Mouse (Mus musculus) heart, postnatal 25 days (tissue): ENCODE results near the gene Tspan9. TPM values are rescaled to one million over a fixed set of nuclear protein-coding genes. Genes with fewer than 3 reads are reported as not detected.
A peak's percentile ranks its signal among the peaks of the same experiment; 100 is the strongest.

Experiments
- DNase-seq: peaks from one replicate; pipeline ENCODE4 v3.0.0; 2022; ENCODE audit warnings: low spot score
- intact Hi-C: fragments of 180-260 bp; cut with DNase I; formaldehyde crosslinking; loops from one replicate; pipeline ENCODE4 v1.15.1; 2025
- total RNA-seq, 2 experiments: library from RNA; stranded (reverse); gene quantifications; 2 replicates each; pipeline ENCODE4 v1.2.3; 2021

Gene Tspan9
- total RNA-seq, 2 experiments from 2014 or later = 129 to 132 TPM

DNA sequence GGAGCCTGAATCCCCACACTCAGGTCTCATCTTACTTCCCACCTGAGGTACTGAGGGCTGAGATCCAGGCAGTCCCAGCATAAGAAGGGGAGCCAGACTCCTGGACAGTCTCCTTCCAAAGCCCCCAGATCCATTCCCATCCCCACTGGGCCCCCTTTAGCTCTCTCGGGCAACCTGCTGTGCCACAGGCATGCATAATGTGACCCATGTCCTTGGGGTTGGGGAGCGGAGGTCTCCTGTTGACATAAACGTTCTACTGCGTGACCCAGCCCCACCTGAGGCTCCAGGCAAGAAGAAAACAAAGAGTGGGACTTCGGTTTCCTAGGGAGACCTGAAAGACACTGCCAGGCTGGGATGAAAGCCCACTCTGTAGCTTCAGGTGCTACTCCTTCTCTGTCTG lies 172.5 kb downstream of the Tspan9 start:
- DNase-seq = no peak
- intact Hi-C loops = loop anchor here (1.0 to 5.0 kb wide), 4 partner anchors 62 to 196 kb away; no protein-coding TSS in a partner anchor

DNA sequence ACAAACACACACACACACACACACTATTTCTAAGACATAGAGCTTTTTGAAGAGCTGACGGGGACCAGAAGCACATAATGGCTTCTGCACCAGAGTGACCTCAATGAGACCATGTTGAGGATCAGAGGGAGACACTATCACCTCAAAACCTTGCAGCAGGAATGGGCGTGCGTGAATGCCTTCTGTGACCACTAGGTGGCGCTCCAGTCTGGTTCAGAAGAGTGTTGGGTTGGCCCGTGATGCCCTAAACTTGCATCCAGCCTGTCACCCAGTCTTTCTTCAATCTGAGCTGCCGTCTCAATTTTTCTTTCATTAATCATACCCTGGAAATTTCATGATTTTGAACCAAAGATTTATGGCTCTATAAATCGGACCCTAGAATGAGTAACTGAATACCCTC lies 173.3 kb downstream of the Tspan9 start:
- intact Hi-C loops = loop anchor here (1.0 to 5.0 kb wide), 4 partner anchors 63 to 197 kb away; no protein-coding TSS in a partner anchor
- peak; percentile 41 for DNase-seq

DNA sequence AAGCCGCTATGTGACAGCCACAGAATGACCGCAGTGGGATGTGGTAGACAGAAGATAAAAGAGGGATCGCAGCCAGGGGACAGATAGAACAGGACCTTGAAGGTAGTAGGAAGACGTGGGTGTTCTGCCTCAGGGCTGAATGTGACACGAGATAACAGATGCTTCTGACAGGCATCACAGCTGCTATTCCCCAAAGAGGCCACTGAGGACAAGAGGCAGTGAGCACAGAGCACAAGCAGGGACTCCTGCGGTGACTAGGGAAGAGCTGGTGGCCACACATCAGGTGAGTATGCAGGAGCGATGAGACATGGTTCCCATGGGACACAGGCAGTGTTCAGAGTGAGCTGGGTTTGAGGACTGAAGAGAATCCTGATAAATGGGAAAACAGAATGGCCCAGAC lies 173.7 kb downstream of the Tspan9 start:
- intact Hi-C loops = loop anchor here (1.0 to 5.0 kb wide), 4 partner anchors 63 to 198 kb away; no protein-coding TSS in a partner anchor
- DNase-seq = no peak

- intact Hi-C loops = no loop called here
- DNase-seq = no peak
These were observed 177.9 kb downstream of the Tspan9 start for GRCm38 (mm10) chr6:127965497-127965896.

GRCm38 (mm10) chr6:127960203-127960602 lies 183.2 kb downstream of the Tspan9 start:
- intact Hi-C loops = no loop called here
- DNase-seq = no peak

DNA sequence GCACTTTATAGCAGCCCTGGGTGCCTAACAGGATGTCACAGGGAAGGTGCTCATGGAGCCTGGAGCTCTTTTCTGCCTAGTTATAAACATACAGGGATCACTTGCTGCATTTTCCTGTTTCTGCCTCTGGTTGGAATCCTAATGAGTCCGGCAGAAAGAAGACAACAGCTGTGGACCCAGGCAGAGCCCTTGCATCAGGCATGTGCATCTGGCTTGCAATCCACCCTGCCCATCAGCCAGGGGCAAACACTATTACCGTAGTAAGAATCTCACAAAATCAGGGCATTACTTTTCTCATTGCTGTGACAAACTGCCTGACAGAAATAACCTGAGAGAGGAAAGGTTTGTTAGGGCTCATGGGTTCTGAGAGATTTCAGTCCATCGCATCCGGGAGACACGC lies 187.2 kb downstream of the Tspan9 start:
- intact Hi-C loops = no loop called here
- DNase-seq = no peak

DNA sequence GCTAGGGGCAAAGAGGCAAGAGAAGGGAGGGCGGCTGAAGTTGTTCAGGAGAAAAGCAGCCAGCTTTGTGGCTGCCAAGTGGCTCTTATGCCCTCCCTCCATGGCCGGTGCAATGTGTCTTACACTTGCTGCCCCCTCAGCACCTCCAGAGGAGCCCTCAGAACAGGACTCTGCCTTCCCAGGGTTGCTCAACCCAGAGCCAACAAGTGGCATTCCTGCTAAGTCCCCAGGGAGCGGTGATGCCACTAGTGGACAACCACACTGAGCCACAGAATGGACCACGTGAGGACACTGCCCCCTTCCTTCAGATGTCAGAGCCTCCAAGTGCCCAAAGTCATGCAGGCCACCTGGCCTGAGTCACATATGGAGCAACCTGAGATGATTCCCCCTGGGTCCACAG lies 190.3 kb downstream of the Tspan9 start:
- intact Hi-C loops = no loop called here
- DNase-seq = no peak

- intact Hi-C loops = loop anchor here (5.0 kb wide), 1 partner anchor 448 kb away; no protein-coding TSS in a partner anchor
- DNase-seq = no peak
These were observed 193.5 kb downstream of the Tspan9 start for GRCm38 (mm10) chr6:127949885-127950284.

DNA sequence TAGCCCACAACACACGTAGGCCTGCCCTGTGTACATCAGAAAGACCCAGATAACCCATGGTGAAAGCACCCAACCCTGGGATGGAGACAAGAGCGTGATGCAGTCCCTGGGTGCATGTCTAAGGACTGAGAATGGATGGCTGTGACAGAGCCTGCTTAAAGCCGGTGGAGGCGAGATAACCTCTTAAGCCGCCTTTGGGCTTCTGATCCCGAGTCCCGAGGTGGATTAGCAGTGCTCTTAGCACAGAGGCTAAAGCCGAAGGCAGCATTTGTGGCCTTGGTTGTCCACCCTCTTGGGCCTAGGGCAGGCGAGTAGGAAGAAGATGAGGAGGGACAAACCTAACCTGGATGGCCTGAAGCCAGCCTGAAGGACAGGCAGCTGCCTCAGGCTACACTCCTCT lies 194.7 kb downstream of the Tspan9 start:
- no peak for DNase-seq
- intact Hi-C loops = loop anchor here (5.0 kb wide), 1 partner anchor 446 kb away; no protein-coding TSS in a partner anchor

- intact Hi-C loops = loop anchor here (2.0 to 5.0 kb wide), 2 partner anchors 327 to 443 kb away; no protein-coding TSS in a partner anchor
- no peak for DNase-seq
These were observed 197.7 kb downstream of the Tspan9 start for GRCm38 (mm10) chr6:127945725-127946124.

- intact Hi-C loops = loop anchor here (5.0 kb wide), 1 partner anchor 400 kb away; no protein-coding TSS in a partner anchor
- DNase-seq = no peak
These were observed 201.0 kb downstream of the Tspan9 start for GRCm38 (mm10) chr6:127942421-127942820.

- intact Hi-C loops = no loop called here
- DNase-seq = no peak
These were observed 208.3 kb downstream of the Tspan9 start for GRCm38 (mm10) chr6:127935105-127935504.

- DNase-seq = peak; percentile 19
These were observed 209.6 kb downstream of the Tspan9 start for GRCm38 (mm10) chr6:127933841-127934240.

GRCm38 (mm10) chr6:127932697-127933096 lies 210.7 kb downstream of the Tspan9 start:
- intact Hi-C loops = no loop called here
- peak; percentile 12 for DNase-seq

More at GRCm38 (mm10) chr6:127933841-127934240, 209.6 kb downstream of the Tspan9 start:
- intact Hi-C loops = no loop called here

- DNase-seq = no peak
- intact Hi-C loops = no loop called here
These were observed 214.7 kb downstream of the Tspan9 start for GRCm38 (mm10) chr6:127928682-127929081.

DNA sequence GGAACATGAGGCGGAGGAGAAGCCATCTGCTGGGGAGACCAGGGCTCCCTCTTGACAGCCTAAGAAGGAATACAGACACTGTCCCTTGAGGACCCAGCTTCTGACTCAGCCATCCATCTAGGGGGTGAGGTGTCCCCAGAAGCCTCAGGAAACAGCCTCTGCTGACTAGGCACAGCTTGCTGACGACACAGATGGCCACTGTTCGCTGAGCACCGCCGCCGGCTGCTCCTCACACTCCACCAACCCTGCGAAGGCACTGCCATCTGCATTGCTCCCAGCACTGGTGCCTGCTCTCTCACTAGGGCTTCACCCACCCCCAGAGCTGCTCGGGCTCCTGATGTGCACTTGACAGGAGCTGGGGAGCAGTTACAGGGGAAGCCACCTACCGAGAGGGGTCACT lies 217.5 kb downstream of the Tspan9 start:
- intact Hi-C loops = no loop called here
- DNase-seq = no peak

GRCm38 (mm10) chr6:127924750-127925149 lies 218.6 kb downstream of the Tspan9 start:
- no peak for DNase-seq
- intact Hi-C loops = loop anchor here (5.0 kb wide), 2 partner anchors 37 to 382 kb away; partner anchors contain the start of gene Tspan11

GRCm38 (mm10) chr6:127923296-127923695 lies 220.1 kb downstream of the Tspan9 start:
- no peak for DNase-seq
- intact Hi-C loops = loop anchor here (5.0 kb wide), 2 partner anchors 36 to 381 kb away; partner anchors contain the start of gene Tspan11

DNA sequence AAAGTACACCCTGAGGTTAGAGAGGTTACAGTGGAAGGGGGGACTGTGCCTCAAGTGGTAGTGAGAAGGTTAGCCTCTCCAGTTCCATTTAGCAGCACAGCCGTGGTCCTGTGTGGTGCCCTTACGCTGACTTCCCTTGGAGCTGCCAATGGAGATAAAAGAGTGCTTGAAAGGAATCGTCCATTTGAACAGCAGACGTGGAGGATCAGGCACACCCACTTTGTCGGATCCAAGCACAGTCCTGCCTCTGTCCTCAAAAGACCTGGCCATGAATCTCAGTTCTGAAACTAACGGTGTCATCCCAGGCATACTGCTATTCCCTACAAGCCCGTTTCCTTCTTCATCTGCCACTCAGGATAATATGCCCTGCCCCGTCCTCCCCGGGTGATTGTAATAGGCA lies 221.4 kb downstream of the Tspan9 start:
- no peak for DNase-seq
- intact Hi-C loops = loop anchor here (2.0 to 5.0 kb wide), 3 partner anchors 35 to 380 kb away; partner anchors contain the start of gene Tspan11

DNA sequence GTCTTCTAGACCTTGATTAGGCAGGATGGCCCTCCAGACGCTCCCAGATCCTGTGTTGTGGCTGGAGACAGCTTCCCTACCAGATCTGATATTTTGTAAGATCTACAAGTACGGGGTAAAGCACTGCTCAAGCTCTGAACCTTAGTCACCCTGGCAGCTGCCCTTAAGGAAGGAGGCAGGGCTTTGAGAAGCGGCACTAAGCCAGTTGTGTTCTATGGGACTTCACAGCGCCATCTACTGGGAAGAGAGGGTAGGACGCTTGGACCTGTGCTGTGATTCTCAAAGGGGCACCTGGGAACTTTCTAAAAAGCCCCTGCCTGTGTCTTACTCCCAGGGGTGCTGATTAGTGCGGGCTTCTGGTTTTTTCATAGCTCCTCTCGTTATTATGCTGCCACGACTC lies 222.7 kb downstream of the Tspan9 start:
- intact Hi-C loops = loop anchor here (2.0 to 5.0 kb wide), 3 partner anchors 33 to 378 kb away; partner anchors contain the start of gene Tspan11
- DNase-seq = peak; percentile 31

GRCm38 (mm10) chr6:127919491-127919890 lies 223.9 kb downstream of the Tspan9 start:
- intact Hi-C loops = no loop called here
- no peak for DNase-seq

DNA sequence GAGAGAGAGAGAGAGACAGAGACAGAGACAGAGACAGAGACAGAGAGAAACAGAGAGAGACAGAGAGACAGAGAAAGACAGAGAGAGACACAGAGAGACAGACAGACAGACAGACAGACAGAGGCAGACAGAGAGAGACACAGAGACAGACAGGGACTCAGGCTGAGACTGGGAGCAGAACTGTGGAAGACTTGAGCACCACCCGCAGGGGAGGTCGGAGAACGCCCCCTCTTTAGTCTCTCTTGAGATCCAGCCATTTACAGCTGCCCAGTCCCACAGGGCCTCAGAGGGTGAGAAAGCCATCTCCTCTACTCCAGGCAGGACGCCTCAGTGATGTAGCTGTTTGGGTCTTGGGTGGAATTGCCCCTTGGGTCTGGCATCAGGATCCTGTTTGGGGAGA lies 225.7 kb downstream of the Tspan9 start:
- intact Hi-C loops = no loop called here
- no peak for DNase-seq
